Mouse (Mus musculus) bone marrow macrophage, adult 2 months (primary cell): ENCODE data around the gene BC049762.

Experiments
- CTCF ChIP-seq: IDR thresholded peaks from 2 replicates; pipeline ENCODE4 v1.5.1; 2012; ENCODE audit warnings: low read depth, mild to moderate bottlenecking, low read length, moderate library complexity
- POLR2A ChIP-seq: IDR thresholded peaks from 2 replicates; pipeline ENCODE4 v1.6.1; 2012; ENCODE audit warnings: mild to moderate bottlenecking, low read depth, low read length, borderline replicate concordance

DNA sequence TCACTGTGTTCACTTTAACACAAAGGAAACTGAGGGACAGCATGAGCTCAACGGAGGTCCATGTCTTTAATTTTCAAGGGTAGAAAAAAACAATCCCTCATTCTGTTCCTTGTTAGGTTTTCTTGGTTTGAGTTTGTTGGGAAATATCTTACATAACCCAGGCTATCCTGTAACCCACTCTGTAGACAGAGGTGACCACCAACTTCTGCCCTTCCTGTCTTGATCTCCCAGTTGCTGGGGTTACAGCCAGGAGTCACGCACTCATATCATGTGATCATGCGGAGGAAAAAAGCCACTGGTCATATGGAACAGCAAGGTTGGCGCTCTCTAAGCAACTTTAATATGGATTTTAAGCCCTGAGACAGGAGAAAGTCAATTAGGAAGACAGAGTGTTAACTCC, 5.8 kb downstream of the BC049762 start:
- no peak for TF ChIP-seq CTCF
- TF ChIP-seq POLR2A: no peak
